Mouse (Mus musculus) limb, embryonic 14.5 days (tissue): ENCODE data around the gene Pigm. TPM values are rescaled to one million over a fixed set of nuclear protein-coding genes. Genes with fewer than 3 reads are reported as not detected.

Experiments used
- ATAC-seq: fragments of 200-750 bp; cut with Nextera tagmentation; 2 replicates; pipeline ENCODE4 v1.8.0; 2017; ENCODE audit warnings: low read depth, moderate number of reproducible peaks, moderate TSS enrichment; ENCODE audit not compliant: low FRiP score
- DNase-seq: peaks from one replicate; pipeline ENCODE4 v3.0.0-alpha.2; 2015; ENCODE audit warnings: low spot score
- H3K27ac ChIP-seq: fragments of 300-500 bp; sonication (generic); replicated peaks from 2 replicates; pipeline ENCODE4 v1.5.1; 2014; ENCODE audit warnings: low read depth, mild to moderate bottlenecking, low read length, moderate library complexity, mixed read lengths
- H3K27me3 ChIP-seq: fragments of 300-500 bp; sonication (generic); 2 replicates; pipeline ENCODE4 v1.6.1; 2014; ENCODE audit warnings: low read length, mixed read lengths; ENCODE audit not compliant: control insufficient read depth, insufficient read depth
- H3K36me3 ChIP-seq: fragments of 300-500 bp; sonication (generic); 2 replicates; pipeline ENCODE4 v1.6.1; 2014; ENCODE audit warnings: mild to moderate bottlenecking, low read length, moderate library complexity, mixed read lengths; ENCODE audit not compliant: control insufficient read depth, insufficient read depth
- H3K4me1 ChIP-seq: fragments of 300-500 bp; sonication (generic); 2 replicates; pipeline ENCODE4 v1.6.1; 2014; ENCODE audit warnings: antibody characterized with exemption, low read length, mixed read lengths; ENCODE audit not compliant: control insufficient read depth, insufficient read depth
- H3K4me2 ChIP-seq: fragments of 300-500 bp; sonication (generic); replicated peaks from 2 replicates; pipeline ENCODE4 v1.6.1; 2014; ENCODE audit warnings: low read depth, mild to moderate bottlenecking, low read length, moderate library complexity; ENCODE audit not compliant: severe bottlenecking
- H3K4me3 ChIP-seq: fragments of 300-500 bp; sonication (generic); replicated peaks from 2 replicates; pipeline ENCODE4 v1.5.1; 2014; ENCODE audit warnings: low read length
- H3K9ac ChIP-seq: fragments of 300-500 bp; sonication (generic); 2 replicates; pipeline ENCODE4 v1.6.1; 2014; ENCODE audit warnings: mild to moderate bottlenecking, low read depth, low read length, moderate library complexity; ENCODE audit not compliant: severe bottlenecking
- H3K9me3 ChIP-seq: fragments of 300-500 bp; sonication (generic); 2 replicates; pipeline ENCODE4 v1.6.1; 2016; ENCODE audit warnings: low read length; ENCODE audit not compliant: control insufficient read depth
- POLR2A ChIP-seq: fragments of 200-500 bp; IDR thresholded peaks from 2 replicates; pipeline ENCODE4 v1.8.0; 2012; ENCODE audit warnings: inconsistent platforms, mild to moderate bottlenecking, moderate library complexity, borderline replicate concordance; ENCODE audit not compliant: insufficient read depth, insufficient read length; ENCODE audit errors: extremely low read depth
- WGBS: fragments of 180-500 bp; shearing (Covaris S2); extraction: QIAGEN DNeasy Blood & Tissue Kit; methylation state at CpG from one replicate; pipeline ENCODE4 v1.1.7; 2014; 5-methylcytosine and 5-hydroxymethylcytosine counted together
- polyA plus RNA-seq, 2 experiments: library from polyadenylated mRNA; depleted of rRNA in 1 of 2; stranded (reverse) in 1 of 2; unstranded in 1 of 2; fragments of >200 nt; fragmentation: Nextera tagmentation in 1 of 2; extraction: Ambion mirVana in 1 of 2; gene quantifications; 2 replicates each; pipeline versions ENCODE4 v1.2.1 to v1.2.3; 2012 to 2014

The Pigm gene
- polyA plus RNA-seq, 2 experiments, result 6.7 to 9.6 TPM

DNA sequence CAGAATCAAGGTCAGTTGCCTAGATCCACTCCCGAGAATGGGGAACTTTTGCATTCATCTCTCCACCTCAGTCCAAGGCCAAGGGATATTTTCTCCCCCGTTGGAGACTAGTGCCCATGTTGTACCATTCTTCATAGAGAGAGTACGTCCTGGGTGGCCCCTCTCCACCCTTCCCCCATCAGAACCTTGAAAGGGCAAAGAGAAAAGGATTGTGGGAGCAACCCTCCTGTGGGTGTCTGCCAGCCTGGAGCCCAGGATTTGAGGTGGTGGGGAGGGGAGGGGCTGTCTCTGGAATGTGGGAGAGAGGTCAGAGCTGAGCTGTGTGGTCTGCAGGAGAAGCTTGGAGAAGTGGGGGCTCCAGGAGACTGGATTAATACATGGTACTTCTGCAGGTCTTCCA lies 32.4 kb upstream of the Pigm start:
- TF ChIP-seq POLR2A, result no peak

DNA sequence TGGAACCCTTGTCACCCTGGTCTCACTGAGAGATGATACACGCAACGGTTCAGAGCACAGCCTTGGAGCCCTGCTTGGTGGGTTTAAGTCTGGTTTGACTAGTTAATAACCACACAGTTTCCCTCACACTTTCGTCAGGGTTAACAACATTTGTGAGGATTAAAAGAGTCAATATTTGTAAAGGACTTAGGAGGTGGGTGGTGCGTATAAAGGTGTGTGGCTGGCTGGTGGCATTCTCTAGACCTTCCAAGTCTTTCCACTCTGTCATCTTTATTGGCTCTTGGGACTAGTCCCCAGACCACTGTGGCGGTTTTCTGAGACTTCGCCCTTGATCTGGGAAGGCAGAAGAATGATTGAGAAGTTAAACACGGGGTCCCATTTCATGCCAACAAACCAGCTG lies 31.5 kb upstream of the Pigm start:
- Histone ChIP-seq H3K27ac (no peak overlapping the region), H3K4me3 (no peak overlapping the region), H3K4me2 (no peak overlapping the region), H3K27me3 (peaks cover 29% of the 10 kb centered on the region), H3K4me1 (no peaks in the 10 kb centered on the region), H3K9me3 (no peaks in the 10 kb centered on the region), H3K9ac (no peak overlapping the region), H3K36me3 (no peaks in the 10 kb centered on the region)
- DNase-seq, result no peak
- ATAC-seq, result no peak
- TF ChIP-seq POLR2A, result no peak
- 81% methylated on average over 7 of the region's 7 CpGs for WGBS

More for the DNA sequence above, 32.4 kb upstream of the Pigm start:
- Histone ChIP-seq H3K36me3 (no peaks in the 10 kb centered on the region), H3K4me1 (no peaks in the 10 kb centered on the region), H3K4me3 (no peak overlapping the region), H3K4me2 (no peak overlapping the region), H3K27ac (no peak overlapping the region), H3K9ac (no peak overlapping the region), H3K27me3 (peaks cover 36% of the 10 kb centered on the region), H3K9me3 (no peaks in the 10 kb centered on the region)
- WGBS, result 51% methylated on average over 3 of the region's 3 CpGs
- DNase-seq (no peak), ATAC-seq (no peak)

DNA sequence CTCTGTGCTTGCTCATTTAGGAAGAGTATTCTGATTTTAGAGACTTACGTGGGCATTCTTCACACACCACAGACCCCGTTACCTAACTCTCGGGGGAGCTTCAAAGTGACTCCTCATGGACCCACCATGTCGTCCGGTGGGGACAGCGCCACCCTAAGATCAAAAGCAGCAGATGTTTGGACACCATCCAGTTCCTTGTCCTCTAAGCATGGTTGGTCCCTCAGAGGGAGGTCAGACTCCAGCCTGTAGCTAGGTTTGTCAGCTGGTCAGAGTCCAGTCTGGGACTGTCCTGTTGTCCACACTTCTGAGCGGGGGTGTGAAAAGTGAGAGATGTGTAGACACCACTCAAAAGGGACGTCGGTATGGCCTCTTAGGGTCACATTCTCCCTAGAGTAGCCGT lies 29.6 kb upstream of the Pigm start:
- Histone ChIP-seq H3K36me3 (no peaks in the 10 kb centered on the region), H3K9ac (no peak overlapping the region), H3K4me2 (no peak overlapping the region), H3K27me3 (peaks cover 13% of the 10 kb centered on the region), H3K4me3 (no peak overlapping the region), H3K27ac (no peak overlapping the region), H3K4me1 (no peaks in the 10 kb centered on the region), H3K9me3 (no peaks in the 10 kb centered on the region)
- ATAC-seq (no peak), DNase-seq (no peak)
- no peak for TF ChIP-seq POLR2A
- WGBS, result 81% methylated on average over 10 of the region's 10 CpGs

DNA sequence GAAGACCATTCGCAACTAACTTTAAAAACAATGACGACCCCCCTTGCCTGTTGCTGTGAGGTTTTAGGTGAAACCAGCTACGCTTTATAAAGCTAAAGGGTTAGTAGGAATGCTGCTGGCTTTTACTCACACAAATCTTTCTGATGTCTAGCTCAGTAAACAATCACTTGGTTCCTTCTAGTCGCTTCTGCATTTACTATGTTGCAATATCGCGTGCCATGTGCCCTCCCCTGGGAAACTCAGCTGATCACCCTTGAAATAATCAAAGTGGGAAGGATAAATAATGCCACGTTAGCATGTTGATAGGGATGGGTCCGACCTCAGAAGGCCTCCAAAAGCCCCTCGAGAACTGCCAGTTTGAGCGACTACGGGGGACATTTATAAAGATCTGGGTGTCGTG lies 29.0 kb upstream of the Pigm start:
- H3K4me3 ChIP-seq, result no peak overlapping the region
- ATAC-seq (no peak), DNase-seq (no peak)
- WGBS, result 84% methylated on average over 12 of the region's 12 CpGs
- H3K27ac ChIP-seq, result no peak overlapping the region
- TF ChIP-seq POLR2A, result no peak
- H3K36me3 ChIP-seq, result no peaks in the 10 kb centered on the region
- no peak overlapping the region for H3K4me2 ChIP-seq
- peaks cover 6% of the 10 kb centered on the region; the same call in 1 of the 2 replicates for H3K27me3 ChIP-seq
- H3K4me1 ChIP-seq, result no peaks in the 10 kb centered on the region
- H3K9me3 ChIP-seq, result no peaks in the 10 kb centered on the region
- H3K9ac ChIP-seq, result no peak overlapping the region

DNA sequence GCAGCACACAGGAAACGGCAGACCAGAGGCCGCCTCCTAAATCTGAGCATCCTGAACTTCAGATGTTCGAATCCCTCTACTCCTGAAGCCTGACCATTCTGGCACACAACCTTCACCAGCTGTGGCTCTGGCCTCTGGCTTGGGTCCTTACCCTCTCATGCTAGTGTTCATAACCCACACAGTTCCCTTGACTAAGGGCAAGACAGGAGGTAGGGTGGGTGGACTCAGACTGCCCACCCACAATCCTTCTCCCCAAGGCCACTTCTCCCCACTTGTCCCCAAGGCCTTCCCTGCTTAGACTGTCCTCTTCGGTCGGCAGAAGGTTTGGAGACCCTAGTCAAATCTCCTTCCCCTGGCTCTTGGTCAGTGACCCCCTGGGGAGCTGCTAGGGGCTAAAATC lies 26.8 kb upstream of the Pigm start:
- TF ChIP-seq POLR2A, result no peak
- Histone ChIP-seq H3K27ac (no peak overlapping the region), H3K4me2 (no peak overlapping the region), H3K4me1 (no peaks in the 10 kb centered on the region), H3K4me3 (no peak overlapping the region), H3K9me3 (no peaks in the 10 kb centered on the region), H3K36me3 (no peaks in the 10 kb centered on the region), H3K9ac (no peak overlapping the region), H3K27me3 (no peaks in the 10 kb centered on the region; the same call in 1 of the 2 replicates)
- 69% methylated on average over 5 of the region's 5 CpGs for WGBS
- no peak for DNase-seq
- no peak for ATAC-seq
